Mouse (Mus musculus): Measurements from ENCODE around the gene Arfip2. TPM values are rescaled to one million over a fixed set of nuclear protein-coding genes. Genes with fewer than 3 reads are reported as not detected.

Gene Arfip2
- polyA plus RNA-seq, 2 experiments from 2014 or later = 9.7 to 16.9 TPM

GRCm38 (mm10) chr7:105611767-105612166 lies 28.4 kb downstream of the Arfip2 start:
- no peak for ATAC-seq

DNA sequence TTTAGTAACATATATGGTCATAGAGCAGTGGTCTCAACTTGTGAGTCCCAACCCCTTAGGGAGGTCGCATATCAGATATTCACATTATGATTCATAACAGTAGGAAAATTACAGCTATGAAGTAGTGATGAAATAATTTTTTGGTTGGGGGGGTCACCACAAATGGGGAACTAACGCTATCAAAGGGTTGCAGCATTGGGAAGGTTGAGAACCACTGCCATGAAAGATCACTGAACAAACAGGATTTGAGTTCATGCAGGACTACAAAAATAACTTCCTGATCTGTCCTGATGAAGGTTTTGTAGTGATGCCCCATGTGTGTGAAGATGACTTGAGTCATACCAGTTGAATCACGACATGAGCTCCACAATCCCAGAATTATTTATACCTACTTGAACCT lies 31.7 kb downstream of the Arfip2 start:
- no peak for ATAC-seq

GRCm38 (mm10) chr7:105602860-105603623 lies 37.2 kb downstream of the Arfip2 start:
- ATAC-seq = no peak

- ATAC-seq = no peak
Observed at GRCm38 (mm10) chr7:105590097-105590496, 50.1 kb downstream of the Arfip2 start.

DNA sequence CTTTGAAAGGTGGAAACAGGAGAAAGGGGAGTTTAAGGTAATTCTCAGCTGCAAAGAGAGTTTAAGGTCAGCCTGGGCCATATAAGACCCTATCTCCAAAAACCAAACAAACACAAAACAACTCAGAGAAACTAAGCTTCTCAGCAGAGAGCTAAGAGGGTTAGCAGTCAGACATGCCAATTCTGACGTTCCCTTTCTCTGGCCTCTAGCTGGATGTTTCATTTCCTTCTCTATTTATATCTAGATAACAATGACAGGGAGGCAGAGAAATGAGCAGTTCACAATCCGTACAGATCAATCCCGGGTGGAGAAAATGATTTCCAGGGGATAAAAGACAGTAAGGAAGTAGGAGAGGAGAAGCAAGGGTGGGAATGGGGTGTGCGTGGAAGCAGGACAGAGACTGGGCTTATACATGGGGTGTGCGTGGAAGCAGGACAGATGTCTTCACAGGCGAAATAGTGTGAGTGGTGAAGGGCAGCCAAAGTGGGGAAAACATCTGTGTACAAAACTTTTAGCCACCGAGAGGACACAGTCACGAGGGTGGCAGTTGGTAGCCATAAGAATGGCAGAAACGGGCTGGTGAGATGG lies 51.8 kb downstream of the Arfip2 start:
- ATAC-seq = no peak

Other genes starting within 250 kb of the Arfip2 start
- 10 to 100 TPM in 1 of 2 experiments, 1 to 10 TPM in 1; 9.6 to 27.0 TPM for gene Fam160a2, start 240.4 kb downstream of the Arfip2 start, polyA plus RNA-seq (2017; shearing (Covaris generic))
- gene Cnga4, start 235.8 kb downstream of the Arfip2 start, polyA plus RNA-seq (2017; shearing (Covaris generic)) = not detected
- not detected for gene Cckbr, start 214.7 kb downstream of the Arfip2 start, polyA plus RNA-seq (2017; shearing (Covaris generic))
- gene Cavin3, start 158.1 kb downstream of the Arfip2 start, polyA plus RNA-seq (2017; shearing (Covaris generic)) = under 1 TPM in 1 of 2 experiments, not detected in 1; 0.19 TPM
- 10 to 100 TPM; 21.6 to 25.9 TPM for gene Smpd1, start 86.1 kb downstream of the Arfip2 start, polyA plus RNA-seq (2017; shearing (Covaris generic))
- gene Apbb1, start 58.8 kb downstream of the Arfip2 start, polyA plus RNA-seq (2017; shearing (Covaris generic)) = 10 to 100 TPM in 1 of 2 experiments, 1 to 10 TPM in 1; 7.5 to 10.2 TPM
- gene Hpx, start 40.3 kb downstream of the Arfip2 start, polyA plus RNA-seq (2017; shearing (Covaris generic)) = not detected
- gene Trim3, start 6.8 kb downstream of the Arfip2 start, polyA plus RNA-seq (2017; shearing (Covaris generic)) = 1 to 10 TPM; 1.7 to 6.7 TPM
- gene Timm10b, start 360 bp downstream of the Arfip2 start, polyA plus RNA-seq (2017; shearing (Covaris generic)) = 100 to 1,000 TPM; 198 TPM
- gene Gm45799, start 136 bp upstream of the Arfip2 start, polyA plus RNA-seq (2017; shearing (Covaris generic)) = 10 to 100 TPM in 1 of 2 experiments, 1 to 10 TPM in 1; 6.7 to 12.1 TPM
- gene Dnhd1, start 10.4 kb upstream of the Arfip2 start, polyA plus RNA-seq (2017; shearing (Covaris generic)) = 1 to 10 TPM in 1 of 2 experiments, under 1 TPM in 1; 0.83 to 3.2 TPM
- 100 to 1,000 TPM; 138 to 196 TPM for gene Ilk, start 96.2 kb upstream of the Arfip2 start, polyA plus RNA-seq (2017; shearing (Covaris generic))
- gene Rrp8, start 97.0 kb upstream of the Arfip2 start, polyA plus RNA-seq (2017; shearing (Covaris generic)) = 10 to 100 TPM; 19.1 to 24.8 TPM
- gene Taf10, start 103.9 kb upstream of the Arfip2 start, polyA plus RNA-seq (2017; shearing (Covaris generic)) = 10 to 100 TPM in 1 of 2 experiments, 1 to 10 TPM in 1; 8.0 to 18.7 TPM
- gene Tpp1, start 111.8 kb upstream of the Arfip2 start, polyA plus RNA-seq (2017; shearing (Covaris generic)) = 100 to 1,000 TPM; 131 to 172 TPM
- gene Dchs1, start 147.2 kb upstream of the Arfip2 start, polyA plus RNA-seq (2017; shearing (Covaris generic)) = not detected
- gene Mrpl17, start 170.7 kb upstream of the Arfip2 start, polyA plus RNA-seq (2017; shearing (Covaris generic)) = 100 to 1,000 TPM; 162 to 170 TPM

All from CD4-positive, CD25-positive, alpha-beta regulatory T cell, adult 4 months (primary cell).